ENCODE assay signal across 7 mouse cellular contexts in genomic region chr10:94943401-94943845, GRCm38 (mm10). TPM values are rescaled to one million over a fixed set of nuclear protein-coding genes. Genes with fewer than 3 reads are reported as not detected.
DNase-seq lines count a peak whose midpoint lies in the region; ATAC-seq and TF ChIP-seq lines count a peak whose summit lies in the region.

No protein-coding gene starts in this region.

- H3K9ac ChIP-seq in heart, postnatal 0 days (replicated peaks; ENCODE audit: low read depth, low read length), result peak overlapping the region; percentile 61

- peak; percentile 20; the same call in 1 of the 2 replicates for ATAC-seq in heart, postnatal 0 days (ENCODE audit: insufficient read depth, low read depth)
- ATAC-seq in megakaryocyte, adult 5-6 weeks (ENCODE audit: poor library complexity, severe bottlenecking), result peak; percentile 15

- peak overlapping the region; percentile 99 for H3K4me2 ChIP-seq in heart, postnatal 0 days (ENCODE audit: low read depth, low read length)

- no peak overlapping the region for H3K27ac ChIP-seq in embryonic fibroblast, embryonic 13.5 days (ENCODE audit: insufficient read depth, low read length)
- H3K27ac ChIP-seq in heart, postnatal 0 days (ENCODE audit: low read depth), result no peak overlapping the region

- no peaks in the 10 kb centered on the region for H3K4me1 ChIP-seq in embryonic fibroblast, embryonic 13.5 days (ENCODE audit: control insufficient read depth, insufficient read depth, low read length)
- peaks cover 15% of the 10 kb centered on the region for H3K4me1 ChIP-seq in heart, postnatal 0 days (ENCODE audit: control insufficient read depth, insufficient read depth)

- WGBS in heart, postnatal 0 days, result under 1% methylated on average over 26 of the region's 26 CpGs

- no peak for TF ChIP-seq POLR2A in embryonic fibroblast, embryonic 13.5 days (IDR thresholded peaks at IDR 0.05; ENCODE audit: low read depth, low read length)

- H3K9me3 ChIP-seq in heart, postnatal 0 days (replicated peaks; ENCODE audit: control insufficient read depth, low read length), result no peaks in the 10 kb centered on the region

- intact Hi-C loops in left cerebral cortex, postnatal 14 days (cut with DNase I), result loop anchor here (5.0 to 10.0 kb wide), 2 partner anchors 116 to 539 kb away; no protein-coding TSS in a partner anchor

- no peak for TF ChIP-seq EP300 in heart, postnatal 0 days (IDR thresholded peaks at IDR 0.05; ENCODE audit: low read depth)

- no peak for TF ChIP-seq CTCF in embryonic fibroblast, embryonic 13.5 days (IDR thresholded peaks at IDR 0.05; ENCODE audit: borderline replicate concordance, insufficient read depth, low read length)
- no peak for TF ChIP-seq CTCF in heart, postnatal 0 days (IDR thresholded peaks at IDR 0.05; ENCODE audit: low read depth)

- peaks cover 55% of the 10 kb centered on the region for H3K27me3 ChIP-seq in heart, postnatal 0 days (ENCODE audit: control insufficient read depth, insufficient read depth, low read length)

- DNase-seq in ES-CJ7 (ENCODE audit: low read depth, low spot score), result peak; percentile 29
- DNase-seq in T-cell, adult 2 months (ENCODE audit: low spot score), result peak; percentile 14
- DNase-seq in heart, postnatal 0 days (ENCODE audit: low spot score), result no peak
- DNase-seq in left cerebral cortex, postnatal 14 days (ENCODE audit: low spot score in 2 of 2), result peak; percentile 46 to 49
- peak; percentile 61 to 62 for DNase-seq in right cerebral cortex, postnatal 10 days (ENCODE audit: low spot score in 2 of 2)

- no peaks in the 10 kb centered on the region for H3K36me3 ChIP-seq in heart, postnatal 0 days (replicated peaks; ENCODE audit: control insufficient read depth, insufficient read depth, low read length)

- H3K4me3 ChIP-seq in embryonic fibroblast, embryonic 13.5 days (ENCODE audit: insufficient read depth, low read length), result peak overlapping the region; percentile 43
- peak overlapping the region; percentile 82 for H3K4me3 ChIP-seq in heart, postnatal 0 days (ENCODE audit: low read depth, low read length)

RNA-seq across cellular contexts. Expression of gene Plxnc1, which starts 1.2 kb away (rescaled TPM):
- 7.2 and 16.5 TPM in 2 replicates for polyA plus RNA-seq in embryonic fibroblast, embryonic 13.5 days (2011; ENCODE audit: insufficient read length, low read depth, missing spikeins)
- total RNA-seq in heart, postnatal 0 days (2014; rRNA removed; ENCODE audit: low replicate concordance), result 4.5 and 9.4 TPM in 2 replicates
- polyA plus RNA-seq in heart, postnatal 0 days (2015; fragmentation: Nextera tagmentation; extraction: Ambion mirVana), result 1.4 and 1.5 TPM in 2 replicates
- total RNA-seq in left cerebral cortex, postnatal 14 days (2021), result 10 to 100 TPM; 39.2 to 40.9 TPM
- total RNA-seq in megakaryocyte, adult 5-6 weeks (2015), result 38.6 and 47.9 TPM in 2 replicates
- total RNA-seq in megakaryocyte, adult 5-6 weeks (2017), result 29.9 and 33.5 TPM in 2 replicates
